Mouse (Mus musculus) central nervous system, embryonic 11.5 days (tissue): ENCODE results near the gene Gm47955. TPM values are rescaled to one million over a fixed set of nuclear protein-coding genes. Genes with fewer than 3 reads are reported as not detected.

ENCODE experiments used
- polyA plus RNA-seq: library from polyadenylated mRNA; depleted of rRNA; stranded (reverse); fragments of >200 nt; gene quantifications from 2 replicates; pipeline ENCODE4 v1.2.3, GENCODE M21; 2012; rRNA removed

Gene Gm47955
- not detected in 2 replicates for polyA plus RNA-seq

GRCm38 (mm10) chr1:82959870-82960385, at the start of gene Gm47955:
TSS of gene Gm47955 (plus strand) at chr1:82960286.

DNA sequence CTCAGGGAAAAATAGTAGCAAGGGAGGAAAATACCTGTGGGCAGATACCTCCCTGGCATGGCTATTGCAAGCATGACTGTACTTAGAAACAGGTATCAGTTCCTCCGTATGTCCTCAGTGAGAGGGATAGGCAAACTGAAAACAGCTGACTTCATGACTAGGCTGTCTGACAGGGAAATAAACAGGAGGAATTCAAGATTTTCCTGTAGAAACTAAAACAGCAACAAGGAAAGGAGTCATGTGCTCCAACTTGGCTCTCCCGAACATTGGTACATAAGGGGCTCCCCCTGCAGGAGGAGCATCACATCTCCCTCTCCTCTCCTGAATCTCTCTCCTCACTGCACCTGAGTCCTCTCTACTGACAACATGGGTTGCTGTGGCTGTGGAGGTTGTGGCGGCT, 47.1 kb upstream of the Gm47955 start, which contains the start of gene A030005L19Rik:
Gene A030005L19Rik (plus strand): TSS at position 301 of the 400 bp plus-strand sequence.

GRCm38 (mm10) chr1:82924650-82925049, 35.4 kb upstream of the Gm47955 start, which contains the start of gene A030014E15Rik:
TSS of gene A030014E15Rik (plus strand) at chr1:82924917.

GRCm38 (mm10) chr1:82931326-82931725, 28.8 kb upstream of the Gm47955 start, which contains the start of gene Gm6217:
TSS of gene Gm6217 (minus strand) at chr1:82931399.

DNA sequence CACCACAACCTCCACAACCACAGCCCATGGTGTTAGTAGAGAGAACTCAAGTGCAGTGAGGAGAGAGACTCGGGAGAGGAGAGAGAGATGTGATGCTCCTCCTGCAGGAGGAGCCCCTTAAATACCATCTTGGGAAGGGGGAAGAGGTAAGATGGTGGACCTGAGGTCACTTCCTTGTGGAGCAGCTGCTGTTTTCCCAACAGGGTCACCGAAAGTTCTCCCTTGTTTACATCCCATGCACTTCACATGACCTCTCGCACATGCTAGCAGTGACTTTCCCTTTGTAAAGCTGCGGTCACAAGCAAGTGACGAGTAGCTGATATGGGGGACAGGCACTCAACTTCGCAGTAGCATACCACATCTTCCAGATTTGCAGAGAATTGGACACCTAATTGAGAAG, 16.8 kb upstream of the Gm47955 start, which contains the start of gene A030003K21Rik:
Gene A030003K21Rik (minus strand): TSS at position 94 of the 400 bp plus-strand sequence.

DNA sequence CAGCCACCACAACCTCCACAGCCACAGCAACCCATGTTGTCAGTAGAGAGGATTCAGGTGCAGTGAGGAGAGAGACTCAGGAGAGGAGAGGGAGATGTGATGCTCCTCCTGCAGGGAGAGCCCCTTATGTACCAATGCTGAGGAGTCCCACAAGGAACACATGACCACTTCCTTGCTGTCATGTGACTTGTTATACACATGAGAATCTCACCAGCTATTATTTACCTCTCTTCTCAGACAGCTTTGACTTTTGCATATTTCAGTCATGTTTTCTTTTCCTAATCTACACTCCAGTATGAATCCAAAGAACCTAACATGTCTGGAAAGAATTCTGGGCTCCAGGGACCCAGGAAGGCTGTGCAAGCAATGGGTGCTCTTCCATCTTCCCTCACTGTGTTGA, 4.2 kb upstream of the Gm47955 start, which contains the start of gene Gm7544:
Gene Gm7544 (minus strand): TSS at position 101 of the 400 bp plus-strand sequence.

GRCm38 (mm10) chr1:83000306-83000705, 40.2 kb downstream of the Gm47955 start, which contains the start of gene Gm47959:
TSS of gene Gm47959 (plus strand) at chr1:83000548.

Other genes starting within 250 kb of the Gm47955 start
- 121 and 203 TPM in 2 replicates for gene Mff, start 235.4 kb upstream of the Gm47955 start, polyA plus RNA-seq
- gene Tm4sf20, start 191.8 kb upstream of the Gm47955 start, polyA plus RNA-seq, result not detected in 2 replicates
- not detected in 2 replicates for gene Gm47791, start 189.0 kb upstream of the Gm47955 start, polyA plus RNA-seq
- gene Agfg1, start 120.8 kb upstream of the Gm47955 start, polyA plus RNA-seq, result 32.4 and 50.4 TPM in 2 replicates
- 1.8 and 2.1 TPM in 2 replicates for gene A030005L19Rik, start 47.0 kb upstream of the Gm47955 start, polyA plus RNA-seq
- 0.06 and 0.14 TPM in 2 replicates for gene A030014E15Rik, start 35.4 kb upstream of the Gm47955 start, polyA plus RNA-seq
- not detected in 2 replicates for gene Gm6217, start 28.9 kb upstream of the Gm47955 start, polyA plus RNA-seq
- not detected in 2 replicates for gene A030003K21Rik, start 16.9 kb upstream of the Gm47955 start, polyA plus RNA-seq
- not detected in 2 replicates for gene Gm7544, start 4.3 kb upstream of the Gm47955 start, polyA plus RNA-seq
- not detected in 2 replicates for gene Gm47959, start 40.3 kb downstream of the Gm47955 start, polyA plus RNA-seq
- 0.44 and 0.73 TPM in 2 replicates for gene Slc19a3, start 78.2 kb downstream of the Gm47955 start, polyA plus RNA-seq
- not detected in 2 replicates for gene Krtap28-10, start 82.2 kb downstream of the Gm47955 start, polyA plus RNA-seq
- gene Gm47969, start 84.6 kb downstream of the Gm47955 start, polyA plus RNA-seq, result not detected in 2 replicates
- gene A030005K14Rik, start 99.1 kb downstream of the Gm47955 start, polyA plus RNA-seq, result not detected in 2 replicates
- gene Krtap28-13, start 100.6 kb downstream of the Gm47955 start, polyA plus RNA-seq, result not detected in 2 replicates
- not detected in 2 replicates for gene Ccl20, start 156.5 kb downstream of the Gm47955 start, polyA plus RNA-seq
- 0.40 and 0.55 TPM in 2 replicates for gene Daw1, start 199.5 kb downstream of the Gm47955 start, polyA plus RNA-seq